Comparison of ENCODE assay signal across 13 mouse cellular contexts in the genomic region with DNA sequence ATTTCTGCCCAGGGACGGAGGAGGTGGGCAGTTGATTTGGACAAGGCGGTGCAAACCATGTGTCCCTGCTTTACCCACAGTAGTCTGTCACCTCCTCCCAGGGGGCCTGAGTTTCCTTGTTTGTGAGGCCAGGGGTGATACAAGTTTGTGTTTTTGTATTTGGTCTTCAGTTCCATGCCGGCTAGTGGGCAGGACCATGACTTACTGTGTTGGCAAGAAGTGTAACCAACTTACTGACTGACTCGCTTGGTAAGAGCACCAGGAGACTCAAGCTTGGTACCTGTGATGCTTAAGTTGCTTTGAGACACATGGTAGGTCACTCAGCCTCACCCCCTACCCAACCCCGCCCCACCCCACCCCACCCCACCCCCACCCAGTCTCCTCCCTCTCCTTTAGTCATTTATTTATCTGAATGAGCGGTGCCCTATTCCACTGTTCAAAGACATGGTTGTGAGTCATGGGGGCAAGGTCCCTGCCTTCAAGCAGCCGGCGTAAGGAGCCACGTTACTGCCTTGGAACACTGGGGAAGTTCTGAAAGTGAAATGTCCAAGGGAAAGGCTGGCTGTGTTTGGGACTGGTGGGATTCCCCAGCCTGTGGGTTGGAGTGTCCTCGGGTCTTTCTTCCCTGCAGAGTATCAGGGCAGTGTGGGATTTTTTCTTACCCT. TPM values are rescaled to one million over a fixed set of nuclear protein-coding genes. Genes with fewer than 3 reads are reported as not detected.
A peak's percentile ranks its signal among the peaks of the same experiment; 100 is the strongest.
DNase-seq lines count a peak whose midpoint lies in the region; ATAC-seq and TF ChIP-seq lines count a peak whose summit lies in the region.
"Had no signal": no experiment of that assay in that cellular context is flagged by ENCODE, and none has a peak within 500 bp of the region (broad histone marks: within the 10 kb centered on the region; RNA-seq: fewer than 3 reads in every experiment).

No protein-coding gene starts in this region.

- ATAC-seq in midbrain, embryonic 11.5 days (ENCODE audit: low FRiP score): no peak
- peak; percentile 81 for ATAC-seq in kidney, postnatal 0 days (replicated peaks; ENCODE audit: low FRiP score, low read depth)
- ATAC-seq: midbrain, embryonic 16.5 days had no signal

- H3K4me3 ChIP-seq in midbrain, embryonic 10.5 days: no peak overlapping the region
- no peak overlapping the region for H3K4me3 ChIP-seq in midbrain, embryonic 11.5 days (ENCODE audit: low read depth, low read length)
- no peak overlapping the region for H3K4me3 ChIP-seq in kidney, postnatal 0 days (replicated peaks; ENCODE audit: low read depth, low read length)
- H3K4me3 ChIP-seq: gastrocnemius, adult 2 months; layer of hippocampus, adult 2 months; liver, embryonic 15.5 days had no signal

- no peaks in the 10 kb centered on the region for H3K9me3 ChIP-seq in midbrain, embryonic 10.5 days (replicated peaks)
- H3K9me3 ChIP-seq in midbrain, embryonic 11.5 days (ENCODE audit: control insufficient read depth, low read length): no peaks in the 10 kb centered on the region
- H3K9me3 ChIP-seq in kidney, postnatal 0 days (replicated peaks; ENCODE audit: low read length): no peaks in the 10 kb centered on the region
- H3K9me3 ChIP-seq: liver, embryonic 15.5 days had no signal

- peak; percentile 73 to 90 for DNase-seq in adrenal gland, adult (ENCODE audit: inconsistent age in 2 of 2, low spot score in 1 of 2)
- DNase-seq in adrenal gland, postnatal 4 days (ENCODE audit: low spot score in 2 of 2): no peak
- no peak for DNase-seq in midbrain, embryonic 10.5 days (ENCODE audit: low spot score)
- DNase-seq in midbrain, embryonic 11.5 days (ENCODE audit: low spot score, missing footprints): no peak
- DNase-seq in kidney, postnatal 0 days (ENCODE audit: low spot score): no peak
- DNase-seq in yolk sac, embryonic 10.5 days (ENCODE audit: low spot score): peak; percentile 70
- DNase-seq in neural tube, embryonic 10.5 days (ENCODE audit: extremely low spot score, low spot score): no peak
- DNase-seq in frontal cortex, postnatal 25 days (ENCODE audit: low spot score in 2 of 2): no peak
- DNase-seq: gastrocnemius, adult 2 months had no signal

- TF ChIP-seq CTCF in kidney, postnatal 0 days (IDR thresholded peaks at IDR 0.05; ENCODE audit: low read depth): no peak

- no peak overlapping the region for H3K9ac ChIP-seq in midbrain, embryonic 11.5 days (ENCODE audit: low read length)
- H3K9ac ChIP-seq in kidney, postnatal 0 days (ENCODE audit: low read depth, low read length): no peak overlapping the region
- H3K9ac ChIP-seq: liver, embryonic 15.5 days had no signal

- H3K4me2 ChIP-seq in midbrain, embryonic 11.5 days: no peak overlapping the region
- H3K4me2 ChIP-seq in kidney, postnatal 0 days (ENCODE audit: low read length): no peak overlapping the region
- H3K4me2 ChIP-seq: liver, embryonic 15.5 days had no signal

- H3K4me1 ChIP-seq in midbrain, embryonic 10.5 days: peaks cover 20% of the 10 kb centered on the region
- H3K4me1 ChIP-seq in midbrain, embryonic 11.5 days (ENCODE audit: control insufficient read depth, insufficient read depth, low read length): peaks cover 7% of the 10 kb centered on the region
- no peaks in the 10 kb centered on the region; the same call in 1 of the 2 replicates for H3K4me1 ChIP-seq in kidney, postnatal 0 days (replicated peaks; ENCODE audit: insufficient read depth, low read length)

- H3K27ac ChIP-seq in midbrain, embryonic 10.5 days (replicated peaks): 0 out of 2 replicates have a peak overlapping the region, but pooled peaks have one; percentile 1
- no peak overlapping the region for H3K27ac ChIP-seq in midbrain, embryonic 11.5 days (ENCODE audit: low read depth, low read length)
- H3K27ac ChIP-seq in kidney, postnatal 0 days: peak overlapping the region; percentile 33; the same call in 1 of the 2 replicates
- H3K27ac ChIP-seq: gastrocnemius, adult 2 months; layer of hippocampus, adult 2 months; macrophage had no signal

- peaks cover 20% of the 10 kb centered on the region for H3K36me3 ChIP-seq in midbrain, embryonic 10.5 days
- H3K36me3 ChIP-seq in midbrain, embryonic 11.5 days (ENCODE audit: control insufficient read depth, insufficient read depth, low read length): no peaks in the 10 kb centered on the region
- no peaks in the 10 kb centered on the region for H3K36me3 ChIP-seq in kidney, postnatal 0 days (ENCODE audit: insufficient read depth, low read length)
- H3K36me3 ChIP-seq: liver, embryonic 15.5 days had no signal

- no peaks in the 10 kb centered on the region for H3K27me3 ChIP-seq in midbrain, embryonic 10.5 days (ENCODE audit: low read depth, poor library complexity, severe bottlenecking)
- no peaks in the 10 kb centered on the region for H3K27me3 ChIP-seq in midbrain, embryonic 11.5 days (ENCODE audit: control insufficient read depth, insufficient read depth, low read length)
- H3K27me3 ChIP-seq in kidney, postnatal 0 days (ENCODE audit: insufficient read depth, low read length): no peaks in the 10 kb centered on the region
- H3K27me3 ChIP-seq: liver, embryonic 15.5 days had no signal

- 88% methylated on average over 10 of the region's 10 CpGs for WGBS in midbrain, embryonic 10.5 days
- WGBS in midbrain, embryonic 11.5 days: 86% methylated on average over 10 of the region's 10 CpGs
- 70% methylated on average over 10 of the region's 10 CpGs for WGBS in kidney, postnatal 0 days

RNA-seq across cellular contexts. Expression of a gene that starts 12.5 kb away (rescaled TPM):
- total RNA-seq in adrenal gland, postnatal 4 days (2021): 10 to 100 TPM; 26.2 to 29.8 TPM
- polyA plus RNA-seq in midbrain, embryonic 10.5 days (2016; fragmentation: Nextera tagmentation; extraction: Ambion mirVana): 87.4 and 96.9 TPM in 2 replicates
- polyA plus RNA-seq in midbrain, embryonic 11.5 days (2014; fragmentation: Nextera tagmentation; extraction: Ambion mirVana): 87.3 and 92.3 TPM in 2 replicates
- polyA plus RNA-seq in kidney, postnatal 0 days (2015; fragmentation: Nextera tagmentation; extraction: Ambion mirVana): 35.1 and 39.2 TPM in 2 replicates

Comparison
In these comparisons a context has a peak if more than half of its experiments do, and no peak if none do; other contexts are left out.
1. DNase-seq: peak in adrenal gland, adult (2 of 2) and yolk sac, embryonic 10.5 days (single experiment); none in adrenal gland, postnatal 4 days (0 of 2), midbrain, embryonic 10.5 days (single experiment), midbrain, embryonic 11.5 days (single experiment), kidney, postnatal 0 days (single experiment), neural tube, embryonic 10.5 days (single experiment) and frontal cortex, postnatal 25 days (0 of 2).